Mouse (Mus musculus): Measurements from ENCODE around the gene Klrb1a. TPM values are rescaled to one million over a fixed set of nuclear protein-coding genes. Genes with fewer than 3 reads are reported as not detected.

Gene Klrb1a
- total RNA-seq, 1 experiment = not detected

GRCm38 (mm10) chr6:128597121-128597522 lies 26.2 kb downstream of the Klrb1a start:
- Histone ChIP-seq H3K9ac (ENCODE audit: insufficient read depth, low read depth, low read length, poor library complexity, severe bottlenecking) (no peak overlapping the region), H3K4me1 (ENCODE audit: control insufficient read depth in 2 of 2, insufficient read depth in 2 of 2, low read length in 2 of 2, poor library complexity in 1 of 2) (no peaks in the 10 kb centered on the region), H3K9me3 (ENCODE audit: control insufficient read depth, insufficient read depth, low read depth, low read length) (no peaks in the 10 kb centered on the region), H3K36me3 (ENCODE audit: control insufficient read depth, insufficient read depth, low read length, poor library complexity, severe bottlenecking) (no peaks in the 10 kb centered on the region), H3K4me3 (ENCODE audit: insufficient read depth in 1 of 2, low read depth in 1 of 2, low read length in 2 of 2, poor library complexity in 1 of 2, severe bottlenecking in 1 of 2) (no peak overlapping the region), H3K27ac (ENCODE audit: insufficient read depth, low read depth, low read length, poor library complexity, severe bottlenecking) (no peak overlapping the region)
- in situ Hi-C loops (cut with MboI; ENCODE audit: low sequenced_read_pairs in 2 of 2, unreplicated experiment in 2 of 2) = no loop called here
- no peak for DNase-seq (ENCODE audit: low read depth, low spot score)
- TF ChIP-seq HCFC1 (IDR thresholded peaks at IDR 0.05; ENCODE audit: borderline replicate concordance, insufficient read depth, low read length) (no peak), MAFK (IDR thresholded peaks at IDR 0.05; ENCODE audit: insufficient read depth, low read depth, low read length) (no peak), CHD2 (IDR thresholded peaks at IDR 0.05; ENCODE audit: low read depth, low read length) (no peak), ZC3H11A (IDR thresholded peaks at IDR 0.05; ENCODE audit: borderline replicate concordance, low read depth, low read length) (no peak), ZNF384 (IDR thresholded peaks at IDR 0.05; ENCODE audit: low read depth, low read length) (no peak)

- H3K27ac ChIP-seq (ENCODE audit: insufficient read depth, low read depth, low read length, poor library complexity, severe bottlenecking) = no peak overlapping the region
- no peak for DNase-seq (ENCODE audit: low read depth, low spot score)
- H3K36me3 ChIP-seq (ENCODE audit: control insufficient read depth, insufficient read depth, low read length, poor library complexity, severe bottlenecking) = no peaks in the 10 kb centered on the region
- H3K4me1 ChIP-seq (ENCODE audit: control insufficient read depth in 2 of 2, insufficient read depth in 2 of 2, low read length in 2 of 2, poor library complexity in 1 of 2) = no peaks in the 10 kb centered on the region
- TF ChIP-seq HCFC1 (IDR thresholded peaks at IDR 0.05; ENCODE audit: borderline replicate concordance, insufficient read depth, low read length) (no peak), MAFK (IDR thresholded peaks at IDR 0.05; ENCODE audit: insufficient read depth, low read depth, low read length) (no peak), ZNF384 (IDR thresholded peaks at IDR 0.05; ENCODE audit: low read depth, low read length) (no peak), ZC3H11A (IDR thresholded peaks at IDR 0.05; ENCODE audit: borderline replicate concordance, low read depth, low read length) (no peak), CHD2 (IDR thresholded peaks at IDR 0.05; ENCODE audit: low read depth, low read length) (no peak)
- no peak overlapping the region for H3K9ac ChIP-seq (ENCODE audit: insufficient read depth, low read depth, low read length, poor library complexity, severe bottlenecking)
- in situ Hi-C loops (cut with MboI; ENCODE audit: low sequenced_read_pairs in 2 of 2, unreplicated experiment in 2 of 2) = no loop called here
- H3K9me3 ChIP-seq (ENCODE audit: control insufficient read depth, insufficient read depth, low read depth, low read length) = no peaks in the 10 kb centered on the region
- no peak overlapping the region for H3K4me3 ChIP-seq (ENCODE audit: insufficient read depth in 1 of 2, low read depth in 1 of 2, low read length in 2 of 2, poor library complexity in 1 of 2, severe bottlenecking in 1 of 2)
These were observed 28.7 kb downstream of the Klrb1a start for GRCm38 (mm10) chr6:128594651-128595050.

GRCm38 (mm10) chr6:128589426-128589825 lies 33.9 kb downstream of the Klrb1a start:
- no peaks in the 10 kb centered on the region for H3K4me1 ChIP-seq (ENCODE audit: control insufficient read depth in 2 of 2, insufficient read depth in 2 of 2, low read length in 2 of 2, poor library complexity in 1 of 2)
- in situ Hi-C loops (cut with MboI; ENCODE audit: low sequenced_read_pairs in 2 of 2, unreplicated experiment in 2 of 2) = no loop called here
- no peaks in the 10 kb centered on the region for H3K36me3 ChIP-seq (ENCODE audit: control insufficient read depth, insufficient read depth, low read length, poor library complexity, severe bottlenecking)
- H3K4me3 ChIP-seq (ENCODE audit: insufficient read depth in 1 of 2, low read depth in 1 of 2, low read length in 2 of 2, poor library complexity in 1 of 2, severe bottlenecking in 1 of 2) = no peak overlapping the region
- H3K27ac ChIP-seq (ENCODE audit: insufficient read depth, low read depth, low read length, poor library complexity, severe bottlenecking) = no peak overlapping the region
- no peaks in the 10 kb centered on the region for H3K9me3 ChIP-seq (ENCODE audit: control insufficient read depth, insufficient read depth, low read depth, low read length)
- H3K9ac ChIP-seq (ENCODE audit: insufficient read depth, low read depth, low read length, poor library complexity, severe bottlenecking) = no peak overlapping the region
- TF ChIP-seq CHD2 (IDR thresholded peaks at IDR 0.05; ENCODE audit: low read depth, low read length) (no peak), ZNF384 (IDR thresholded peaks at IDR 0.05; ENCODE audit: low read depth, low read length) (no peak), ZC3H11A (IDR thresholded peaks at IDR 0.05; ENCODE audit: borderline replicate concordance, low read depth, low read length) (no peak), MAFK (IDR thresholded peaks at IDR 0.05; ENCODE audit: insufficient read depth, low read depth, low read length) (no peak), HCFC1 (IDR thresholded peaks at IDR 0.05; ENCODE audit: borderline replicate concordance, insufficient read depth, low read length) (no peak)
- no peak for DNase-seq (ENCODE audit: low read depth, low spot score)

- no peaks in the 10 kb centered on the region for H3K4me1 ChIP-seq (ENCODE audit: control insufficient read depth in 2 of 2, insufficient read depth in 2 of 2, low read length in 2 of 2, poor library complexity in 1 of 2)
- no peak overlapping the region for H3K4me3 ChIP-seq (ENCODE audit: insufficient read depth in 1 of 2, low read depth in 1 of 2, low read length in 2 of 2, poor library complexity in 1 of 2, severe bottlenecking in 1 of 2)
- no peak for DNase-seq (ENCODE audit: low read depth, low spot score)
- no peak overlapping the region for H3K27ac ChIP-seq (ENCODE audit: insufficient read depth, low read depth, low read length, poor library complexity, severe bottlenecking)
- H3K36me3 ChIP-seq (ENCODE audit: control insufficient read depth, insufficient read depth, low read length, poor library complexity, severe bottlenecking) = no peaks in the 10 kb centered on the region
- in situ Hi-C loops (cut with MboI; ENCODE audit: low sequenced_read_pairs in 2 of 2, unreplicated experiment in 2 of 2) = no loop called here
- H3K9me3 ChIP-seq (ENCODE audit: control insufficient read depth, insufficient read depth, low read depth, low read length) = no peaks in the 10 kb centered on the region
- no peak overlapping the region for H3K9ac ChIP-seq (ENCODE audit: insufficient read depth, low read depth, low read length, poor library complexity, severe bottlenecking)
- TF ChIP-seq CHD2 (IDR thresholded peaks at IDR 0.05; ENCODE audit: low read depth, low read length) = no peak
- no peak for TF ChIP-seq ZC3H11A (IDR thresholded peaks at IDR 0.05; ENCODE audit: borderline replicate concordance, low read depth, low read length)
- TF ChIP-seq HCFC1 (IDR thresholded peaks at IDR 0.05; ENCODE audit: borderline replicate concordance, insufficient read depth, low read length) = no peak
- no peak for TF ChIP-seq ZNF384 (IDR thresholded peaks at IDR 0.05; ENCODE audit: low read depth, low read length)
- TF ChIP-seq MAFK (IDR thresholded peaks at IDR 0.05; ENCODE audit: insufficient read depth, low read depth, low read length) = no peak
These were observed 35.7 kb downstream of the Klrb1a start for GRCm38 (mm10) chr6:128587619-128588018.

Measured in ES-E14 (cell line).